Mouse (Mus musculus): ENCODE data around the gene Gzmm.

DNA sequence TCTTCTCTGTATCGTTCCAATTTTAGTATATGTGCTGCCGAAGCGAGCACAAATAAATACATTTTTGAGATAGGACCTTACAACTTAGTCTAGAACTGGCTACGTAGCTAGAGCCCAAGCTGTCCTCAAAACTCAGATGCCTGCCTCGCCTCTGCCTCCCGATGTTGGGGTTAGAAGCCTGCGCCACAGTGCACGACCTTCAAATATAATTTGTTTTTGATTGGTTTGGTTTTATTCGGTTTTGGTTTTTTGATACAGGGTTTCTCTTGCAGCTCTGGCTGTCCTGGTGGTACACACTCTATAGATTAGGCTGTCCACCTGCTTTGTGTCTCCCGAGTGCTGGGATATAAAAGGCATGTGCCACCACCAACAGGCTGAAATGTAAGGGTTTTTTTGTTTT is 14.7 kb downstream of the Gzmm start:
- TF ChIP-seq POLR2A (IDR thresholded peaks at IDR 0.05; ENCODE audit: insufficient read length, low read depth) (no peak), TCF12 (IDR thresholded peaks at IDR 0.05; ENCODE audit: insufficient read depth, poor library complexity, severe bottlenecking) (no peak), SRF (IDR thresholded peaks at IDR 0.05; ENCODE audit: control insufficient read depth, insufficient read length, low read depth) (no peak), USF1 (IDR thresholded peaks at IDR 0.05; ENCODE audit: low read depth) (no peak), POLR2AphosphoS2 (IDR thresholded peaks at IDR 0.05; ENCODE audit: insufficient read length, low read depth) (no peak), TCF3 (IDR thresholded peaks at IDR 0.05; ENCODE audit: insufficient read length, low read depth) (no peak), MAX (IDR thresholded peaks at IDR 0.05; ENCODE audit: low read depth) (no peak), E2F4 (IDR thresholded peaks at IDR 0.05; ENCODE audit: insufficient read depth) (no peak), MYOG (IDR thresholded peaks at IDR 0.05; ENCODE audit: control insufficient read depth in 1 of 3, insufficient read depth in 1 of 3, insufficient read length in 2 of 3, low read depth in 2 of 3) (no peak), CEBPB (IDR thresholded peaks at IDR 0.05; ENCODE audit: insufficient read depth, poor library complexity, severe bottlenecking) (no peak), MYOD1 (IDR thresholded peaks at IDR 0.05; ENCODE audit: control insufficient read depth in 1 of 3, insufficient read length in 2 of 3, low read depth in 2 of 3) (no peak)

Data from myocyte (in vitro differentiated cells).